Mouse (Mus musculus) lung, adult 2 months (tissue): ENCODE measurements around the gene Slc25a29.

Source experiments
- CTCF ChIP-seq: fragments of 200-500 bp; IDR thresholded peaks from 2 replicates; pipeline ENCODE4 v1.5.1; 2011; ENCODE audit warnings: mild to moderate bottlenecking, low read length, control low read depth; ENCODE audit not compliant: insufficient read depth
- POLR2A ChIP-seq: fragments of 200-500 bp; IDR thresholded peaks from 2 replicates; pipeline ENCODE4 v1.6.1; 2011; ENCODE audit warnings: low read depth, mild to moderate bottlenecking, control low read depth, low read length, borderline replicate concordance; ENCODE audit errors: extremely low read depth

DNA sequence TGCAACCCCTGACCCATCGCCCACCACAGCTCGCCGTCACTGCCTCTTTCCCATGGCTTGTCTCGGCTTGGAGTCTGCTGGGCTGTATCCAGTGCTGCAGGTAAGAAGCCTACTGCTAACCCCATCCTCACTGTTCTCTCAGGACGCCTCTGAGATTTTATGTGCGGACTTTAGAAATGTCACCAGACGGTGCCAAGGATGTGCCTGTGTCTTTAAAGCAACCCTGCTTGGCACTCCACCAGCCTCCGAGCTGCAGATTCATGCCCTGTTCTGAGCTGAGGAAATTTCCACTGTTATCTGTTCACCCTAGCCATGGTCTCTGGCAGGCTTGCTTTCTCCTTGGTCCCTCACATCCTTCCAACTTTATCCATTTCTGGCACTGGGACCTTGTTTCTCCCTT lies 2.8 kb downstream of the Slc25a29 start:
- TF ChIP-seq POLR2A (no peak), CTCF (no peak)
